Mouse (Mus musculus) hindbrain, postnatal 0 days (tissue): ENCODE measurements around the gene Spcs2. TPM values are rescaled to one million over a fixed set of nuclear protein-coding genes. Genes with fewer than 3 reads are reported as not detected.

Experiments
- ATAC-seq: fragments of 200-750 bp; cut with Nextera tagmentation; 2 replicates; pipeline ENCODE4 v1.8.0; 2017; ENCODE audit warnings: mild to moderate bottlenecking, moderate TSS enrichment, moderate library complexity
- DNase-seq: peaks from one replicate; pipeline ENCODE4 v3.0.0-alpha.2; 2015; ENCODE audit warnings: low spot score
- H3K27ac ChIP-seq: fragments of 300-500 bp; sonication (generic); 2 replicates; pipeline ENCODE4 v1.5.1; 2014; ENCODE audit warnings: mild to moderate bottlenecking
- H3K27me3 ChIP-seq: fragments of 300-500 bp; sonication (generic); 2 replicates; pipeline ENCODE4 v1.6.1; 2014; ENCODE audit warnings: low read length, mixed read lengths; ENCODE audit not compliant: insufficient read depth
- H3K36me3 ChIP-seq: fragments of 300-500 bp; sonication (generic); 2 replicates; pipeline ENCODE4 v1.6.1; 2014; ENCODE audit warnings: low read length, mixed read lengths; ENCODE audit not compliant: insufficient read depth
- H3K4me1 ChIP-seq: fragments of 300-500 bp; sonication (generic); 2 replicates; pipeline ENCODE4 v1.6.1; 2014; ENCODE audit warnings: antibody characterized with exemption, low read length, mixed read lengths; ENCODE audit not compliant: insufficient read depth
- H3K4me2 ChIP-seq: fragments of 300-500 bp; sonication (generic); 2 replicates; pipeline ENCODE4 v1.6.1; 2014; ENCODE audit warnings: low read depth, mild to moderate bottlenecking, low read length, moderate library complexity, mixed read lengths
- H3K4me3 ChIP-seq: fragments of 300-500 bp; sonication (generic); 2 replicates; pipeline ENCODE4 v1.5.1; 2014; ENCODE audit warnings: low read length
- H3K9ac ChIP-seq: fragments of 300-500 bp; sonication (generic); replicated peaks from 2 replicates; pipeline ENCODE4 v1.6.1; 2014; ENCODE audit warnings: mild to moderate bottlenecking, low read length, moderate library complexity, mixed read lengths
- H3K9me3 ChIP-seq: fragments of 300-500 bp; sonication (generic); 2 replicates; pipeline ENCODE4 v1.6.1; 2016; ENCODE audit warnings: low read length, mixed read lengths
- CTCF ChIP-seq: IDR thresholded peaks from 2 replicates; pipeline ENCODE4 v1.5.1; 2016; ENCODE audit warnings: antibody characterized with exemption, control low read depth, low read depth
- WGBS: fragments of 180-500 bp; shearing (Covaris S2); extraction: QIAGEN DNeasy Blood & Tissue Kit; methylation state at CpG from one replicate; pipeline ENCODE4 v1.1.7; 2014; 5-methylcytosine and 5-hydroxymethylcytosine counted together
- polyA plus RNA-seq: library from polyadenylated mRNA; unstranded; fragments of >200 nt; fragmentation: Nextera tagmentation; extraction: Ambion mirVana; gene quantifications from 2 replicates; pipeline ENCODE4 v1.2.1, GENCODE M21; 2015
- total RNA-seq: library from RNA; depleted of rRNA; stranded (reverse); fragments of >200 nt; gene quantifications from 2 replicates; pipeline ENCODE4 v1.2.3, GENCODE M21; 2014

The Spcs2 gene
- total and polyA plus RNA-seq, 2 experiments from 2014 or later, result 111 to 258 TPM

GRCm38 (mm10) chr7:99837358-99838071 is 25.7 kb downstream of the Spcs2 start:
- H3K27me3 ChIP-seq, result no peaks in the 10 kb centered on the region
- TF ChIP-seq CTCF, result no peak
- ATAC-seq (no peak), DNase-seq (no peak)
- no peaks in the 10 kb centered on the region for H3K4me1 ChIP-seq
- no peak overlapping the region for H3K4me2 ChIP-seq
- peaks cover 46% of the 10 kb centered on the region for H3K36me3 ChIP-seq
- H3K4me3 ChIP-seq, result no peak overlapping the region
- 82% methylated on average over 6 of the region's 6 CpGs for WGBS
- H3K27ac ChIP-seq, result no peak overlapping the region
- no peak overlapping the region for H3K9ac ChIP-seq
- H3K9me3 ChIP-seq, result no peaks in the 10 kb centered on the region

- Histone ChIP-seq H3K9ac (no peak overlapping the region), H3K4me1 (no peaks in the 10 kb centered on the region), H3K9me3 (no peaks in the 10 kb centered on the region), H3K27ac (no peak overlapping the region), H3K4me2 (no peak overlapping the region), H3K27me3 (no peaks in the 10 kb centered on the region), H3K36me3 (peaks cover 39% of the 10 kb centered on the region), H3K4me3 (no peak overlapping the region)
- TF ChIP-seq CTCF, result no peak
- ATAC-seq (no peak), DNase-seq (no peak)
- 64% methylated on average over 4 of the region's 4 CpGs for WGBS
These were observed 26.5 kb downstream of the Spcs2 start for GRCm38 (mm10) chr7:99836781-99837180.

GRCm38 (mm10) chr7:99834314-99834853 is 28.9 kb downstream of the Spcs2 start:
- ATAC-seq (no peak), DNase-seq (no peak)
- Histone ChIP-seq H3K4me1 (no peaks in the 10 kb centered on the region), H3K4me3 (no peak overlapping the region), H3K9me3 (no peaks in the 10 kb centered on the region), H3K9ac (no peak overlapping the region), H3K4me2 (no peak overlapping the region), H3K27ac (no peak overlapping the region), H3K27me3 (no peaks in the 10 kb centered on the region), H3K36me3 (peaks cover 20% of the 10 kb centered on the region; the same call in 1 of the 2 replicates)
- WGBS, result 83% methylated on average over 5 of the region's 5 CpGs
- TF ChIP-seq CTCF, result no peak

GRCm38 (mm10) chr7:99833846-99834222 is 29.4 kb downstream of the Spcs2 start:
- Histone ChIP-seq H3K27me3 (no peaks in the 10 kb centered on the region), H3K9me3 (no peaks in the 10 kb centered on the region), H3K4me2 (no peak overlapping the region), H3K36me3 (peaks cover 16% of the 10 kb centered on the region; the same call in 1 of the 2 replicates), H3K27ac (no peak overlapping the region), H3K4me1 (no peaks in the 10 kb centered on the region), H3K9ac (no peak overlapping the region), H3K4me3 (no peak overlapping the region)
- no peak for TF ChIP-seq CTCF
- no peak for DNase-seq
- no peak for ATAC-seq
- whole genome bisulfite sequencing, result 91% methylated on average over 2 of the region's 2 CpGs

GRCm38 (mm10) chr7:99833115-99833845 is 30.0 kb downstream of the Spcs2 start:
- Histone ChIP-seq H3K9me3 (no peaks in the 10 kb centered on the region), H3K4me3 (no peak overlapping the region), H3K9ac (no peak overlapping the region), H3K27me3 (no peaks in the 10 kb centered on the region), H3K4me2 (no peak overlapping the region), H3K27ac (no peak overlapping the region), H3K4me1 (no peaks in the 10 kb centered on the region), H3K36me3 (peaks cover 12% of the 10 kb centered on the region; the same call in 1 of the 2 replicates)
- WGBS, result 87% methylated on average over 5 of the region's 5 CpGs
- ATAC-seq (no peak), DNase-seq (no peak)
- no peak for TF ChIP-seq CTCF

- Histone ChIP-seq H3K4me3 (peak within 1 kb of the TSS; percentile 48), H3K4me1 (no peaks in the 10 kb centered on the region), H3K27me3 (no peaks in the 10 kb centered on the region), H3K36me3 (no peaks in the 10 kb centered on the region), H3K27ac (peak within 1 kb of the TSS; percentile 65), H3K9ac (peak within 1 kb of the TSS; percentile 48), H3K4me2 (peak within 1 kb of the TSS; percentile 65), H3K9me3 (no peaks in the 10 kb centered on the region)
- peak; percentile 92 for DNase-seq
- WGBS, result 1% methylated on average over 26 of the region's 26 CpGs
- ATAC-seq, result peak; percentile 98
- TF ChIP-seq CTCF, result peak; percentile 46
These were observed 35.1 kb downstream of the Spcs2 start, which contains the start of gene Neu3 for GRCm38 (mm10) chr7:99828083-99828570. TSS of gene Neu3 (minus strand) at chr7:99828417.
